Mouse (Mus musculus) spleen, adult 2 months (tissue): ENCODE data around the gene Rpgrip1l. TPM values are rescaled to one million over a fixed set of nuclear protein-coding genes. Genes with fewer than 3 reads are reported as not detected.

Experiments
- DNase-seq, 2 experiments: peaks; one replicate each; pipeline versions ENCODE4 v3.0.0 to v3.0.0-alpha.2; 2012 to 2021; ENCODE audit warnings: low spot score in 2 of 2, low read depth in 1 of 2
- H3K27ac ChIP-seq: fragments of 200-500 bp; 2 replicates; pipeline ENCODE4 v1.5.1; 2012; ENCODE audit warnings: low read length, inconsistent platforms; ENCODE audit not compliant: insufficient read depth
- H3K27me3 ChIP-seq: fragments of 200-500 bp; 2 replicates; pipeline ENCODE4 v1.6.1; 2012; ENCODE audit warnings: mild to moderate bottlenecking, moderate library complexity, low read length, inconsistent platforms; ENCODE audit not compliant: control insufficient read depth, insufficient read depth
- H3K36me3 ChIP-seq: fragments of 200-500 bp; 2 replicates; pipeline ENCODE4 v1.6.1; 2012; ENCODE audit warnings: mild to moderate bottlenecking, low read length, inconsistent platforms; ENCODE audit not compliant: control insufficient read depth, insufficient read depth
- H3K4me1 ChIP-seq: fragments of 200-500 bp; 2 replicates; pipeline ENCODE4 v1.6.1; 2011; ENCODE audit warnings: inconsistent platforms; ENCODE audit not compliant: control insufficient read depth, insufficient read depth, insufficient read length
- H3K4me3 ChIP-seq: fragments of 200-500 bp; 2 replicates; pipeline ENCODE4 v1.5.1; 2011; ENCODE audit warnings: mild to moderate bottlenecking, inconsistent platforms; ENCODE audit not compliant: insufficient read depth, insufficient read length; ENCODE audit errors: extremely low read depth
- CTCF ChIP-seq: fragments of 200-500 bp; IDR thresholded peaks from 2 replicates; pipeline ENCODE4 v1.5.1; 2011; ENCODE audit warnings: mild to moderate bottlenecking, inconsistent platforms; ENCODE audit not compliant: insufficient read depth, insufficient read length, insufficient replicate concordance; ENCODE audit errors: extremely low read depth
- POLR2A ChIP-seq: fragments of 200-500 bp; IDR thresholded peaks from 2 replicates; pipeline ENCODE4 v1.6.1; 2011; ENCODE audit warnings: low read depth, low read length, inconsistent platforms
- WGBS: fragments of 180-500 bp; shearing (Covaris S2); methylation state at CpG from one replicate; pipeline ENCODE4 v1.1.7; 2018; 5-methylcytosine and 5-hydroxymethylcytosine counted together
- polyA plus RNA-seq: library from polyadenylated mRNA; depleted of rRNA; stranded (reverse); fragments of >200 nt; gene quantifications from 2 replicates; pipeline ENCODE4 v1.2.3, GENCODE M21; 2012

The Rpgrip1l gene
- polyA plus RNA-seq, 1 experiment: 0.30 TPM

- no peak overlapping the region for H3K4me3 ChIP-seq
- no peaks in the 10 kb centered on the region for H3K27me3 ChIP-seq
- no peak for DNase-seq
- no peaks in the 10 kb centered on the region for H3K36me3 ChIP-seq
- H3K4me1 ChIP-seq: no peaks in the 10 kb centered on the region
- TF ChIP-seq CTCF: no peak
- TF ChIP-seq POLR2A: no peak
- no peak overlapping the region for H3K27ac ChIP-seq
- 81% methylated on average over 9 of the region's 9 CpGs for WGBS
These were observed 63.1 kb downstream of the Rpgrip1l start for GRCm38 (mm10) chr8:91249758-91250466.

- H3K27me3 ChIP-seq: no peaks in the 10 kb centered on the region
- H3K4me1 ChIP-seq: no peaks in the 10 kb centered on the region
- H3K36me3 ChIP-seq: no peaks in the 10 kb centered on the region
- TF ChIP-seq CTCF: no peak
- TF ChIP-seq POLR2A: no peak
- no peak overlapping the region for H3K4me3 ChIP-seq
- H3K27ac ChIP-seq: no peak overlapping the region
- DNase-seq: no peak
- WGBS: 89% methylated on average over 4 of the region's 4 CpGs
These were observed 67.1 kb downstream of the Rpgrip1l start for GRCm38 (mm10) chr8:91245821-91246454.

GRCm38 (mm10) chr8:91242721-91243120 is 70.3 kb downstream of the Rpgrip1l start:
- Histone ChIP-seq H3K4me3 (no peak overlapping the region), H3K36me3 (no peaks in the 10 kb centered on the region), H3K27ac (no peak overlapping the region), H3K27me3 (no peaks in the 10 kb centered on the region), H3K4me1 (no peaks in the 10 kb centered on the region)
- no peak for DNase-seq
- WGBS: 76% methylated on average over 1 of the region's 1 CpGs
- TF ChIP-seq CTCF (no peak), POLR2A (no peak)

GRCm38 (mm10) chr8:91241873-91242519 is 71.1 kb downstream of the Rpgrip1l start:
- WGBS: 80% methylated on average over 8 of the region's 8 CpGs
- Histone ChIP-seq H3K4me3 (no peak overlapping the region), H3K27ac (no peak overlapping the region), H3K4me1 (no peaks in the 10 kb centered on the region), H3K27me3 (no peaks in the 10 kb centered on the region), H3K36me3 (no peaks in the 10 kb centered on the region)
- TF ChIP-seq CTCF: no peak
- no peak for TF ChIP-seq POLR2A
- DNase-seq: no peak

- 91% methylated on average over 5 of the region's 5 CpGs for WGBS
- TF ChIP-seq POLR2A (no peak), CTCF (no peak)
- H3K27ac ChIP-seq: no peak overlapping the region
- H3K27me3 ChIP-seq: no peaks in the 10 kb centered on the region
- H3K4me3 ChIP-seq: no peak overlapping the region
- H3K36me3 ChIP-seq: no peaks in the 10 kb centered on the region
- no peak for DNase-seq
- H3K4me1 ChIP-seq: no peaks in the 10 kb centered on the region
These were observed 71.7 kb downstream of the Rpgrip1l start for GRCm38 (mm10) chr8:91241371-91241770.

- WGBS: 84% methylated on average over 2 of the region's 2 CpGs
- H3K4me1 ChIP-seq: no peaks in the 10 kb centered on the region
These were observed 75.9 kb downstream of the Rpgrip1l start for GRCm38 (mm10) chr8:91237191-91237590.

GRCm38 (mm10) chr8:91234097-91234496 is 79.0 kb downstream of the Rpgrip1l start:
- WGBS: 89% methylated on average over 2 of the region's 2 CpGs
- no peaks in the 10 kb centered on the region for H3K4me1 ChIP-seq
- no peaks in the 10 kb centered on the region for H3K27me3 ChIP-seq
- no peak for DNase-seq
- no peaks in the 10 kb centered on the region; the same call in 1 of the 2 replicates for H3K36me3 ChIP-seq
- TF ChIP-seq CTCF (no peak), POLR2A (no peak)
- H3K27ac ChIP-seq: no peak overlapping the region
- no peak overlapping the region for H3K4me3 ChIP-seq

More at GRCm38 (mm10) chr8:91237191-91237590, 75.9 kb downstream of the Rpgrip1l start:
- Histone ChIP-seq H3K27ac (no peak overlapping the region), H3K36me3 (no peaks in the 10 kb centered on the region; the same call in 1 of the 2 replicates), H3K27me3 (no peaks in the 10 kb centered on the region), H3K4me3 (no peak overlapping the region)
- TF ChIP-seq POLR2A: no peak
- TF ChIP-seq CTCF: no peak
- no peak for DNase-seq
